Mouse (Mus musculus) olfactory bulb, adult 2 months (tissue): Measurements from ENCODE around the gene Cracr2b.

Experiments used
- CTCF ChIP-seq: fragments of 200-500 bp; IDR thresholded peaks from 2 replicates; pipeline ENCODE4 v1.5.1; 2012; ENCODE audit warnings: low read depth, mild to moderate bottlenecking, low read length, moderate library complexity; ENCODE audit not compliant: insufficient read depth
- POLR2A ChIP-seq: fragments of 200-500 bp; IDR thresholded peaks from 2 replicates; pipeline ENCODE4 v1.6.1; 2012; ENCODE audit warnings: mild to moderate bottlenecking, low read depth, low read length, moderate library complexity; ENCODE audit not compliant: insufficient read depth

DNA sequence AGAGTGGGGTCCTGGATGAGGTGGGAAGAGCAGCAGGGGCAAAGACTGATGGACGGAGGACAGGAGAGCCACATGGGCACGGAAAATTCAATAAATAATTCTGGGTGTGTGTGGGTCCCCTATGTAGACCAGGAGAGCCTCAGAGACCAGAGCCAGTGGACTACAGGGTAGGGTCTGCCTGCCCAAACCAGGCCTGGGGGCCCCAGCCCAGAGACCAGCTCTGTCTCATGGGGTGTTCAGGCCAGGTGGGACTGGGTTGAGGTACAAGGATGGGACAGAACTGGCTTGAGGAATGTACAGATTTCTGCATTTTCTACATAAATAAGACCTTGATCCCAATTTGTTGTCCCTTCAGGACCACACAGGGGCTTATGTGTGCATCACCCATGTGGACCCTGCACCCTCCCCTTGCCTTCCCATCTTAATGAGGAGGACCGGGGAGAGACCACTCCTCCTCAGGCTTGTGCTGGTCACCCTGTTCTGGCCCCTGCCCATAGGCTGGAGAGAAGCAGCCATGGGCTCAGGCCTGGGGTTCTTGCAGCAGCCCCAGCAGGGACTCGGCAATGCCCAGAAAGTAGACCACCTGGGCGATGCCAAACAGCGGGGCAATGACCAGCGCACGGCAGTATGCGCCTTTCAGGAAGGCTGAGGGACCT is 30.2 kb upstream of the Cracr2b start:
- TF ChIP-seq CTCF, result no peak
- no peak for TF ChIP-seq POLR2A
